Mouse (Mus musculus) myocyte (in vitro differentiated cells): ENCODE results near the gene Caskin2. TPM values are rescaled to one million over a fixed set of nuclear protein-coding genes. Genes with fewer than 3 reads are reported as not detected.

ENCODE experiments used
- H3K27me3 ChIP-seq: one replicate; pipeline ENCODE4 v1.6.1; 2011; ENCODE audit not compliant: control insufficient read depth, insufficient read depth, insufficient read length
- H3K36me3 ChIP-seq: one replicate; pipeline ENCODE4 v1.6.1; 2011; ENCODE audit not compliant: control insufficient read depth, insufficient read depth
- H3K4me2 ChIP-seq: one replicate; pipeline ENCODE4 v1.6.1; 2011; ENCODE audit warnings: low read depth, control low read depth
- H3K4me3 ChIP-seq: one replicate; pipeline ENCODE4 v1.5.1; 2011; ENCODE audit warnings: mild to moderate bottlenecking, control low read depth, moderate library complexity
- H3K79me2 ChIP-seq: one replicate; pipeline ENCODE4 v1.6.1; 2011; ENCODE audit not compliant: control insufficient read depth, insufficient read depth
- H3ac ChIP-seq: one replicate; pipeline ENCODE4 v1.6.1; 2011; ENCODE audit not compliant: control insufficient read depth, insufficient read length
- CEBPB ChIP-seq: IDR thresholded peaks from 2 replicates; pipeline ENCODE4 v1.6.1; 2011; ENCODE audit warnings: mild to moderate bottlenecking, moderate library complexity; ENCODE audit not compliant: poor library complexity, insufficient read depth, severe bottlenecking
- E2F4 ChIP-seq: IDR thresholded peaks from one replicate; pipeline ENCODE4 v1.6.1; 2011; ENCODE audit warnings: mild to moderate bottlenecking, control low read depth, moderate library complexity; ENCODE audit not compliant: insufficient read depth
- MAX ChIP-seq: IDR thresholded peaks from one replicate; pipeline ENCODE4 v1.6.1; 2011; ENCODE audit warnings: low read depth, mild to moderate bottlenecking, control low read depth
- MYOD1 ChIP-seq, 3 experiments: IDR thresholded peaks; one replicate each; pipeline ENCODE4 v1.6.1; 2011; ENCODE audit warnings: control low read depth in 2 of 3, low read depth in 2 of 3, mild to moderate bottlenecking in 2 of 3, moderate library complexity in 1 of 3; ENCODE audit not compliant: insufficient read length in 2 of 3, control insufficient read depth in 1 of 3
- MYOG ChIP-seq, 3 experiments: IDR thresholded peaks; one replicate each; pipeline ENCODE4 v1.6.1; 2011; ENCODE audit warnings: control low read depth in 2 of 3, low read depth in 2 of 3, mild to moderate bottlenecking in 2 of 3; ENCODE audit not compliant: insufficient read length in 2 of 3, control insufficient read depth in 1 of 3, insufficient read depth in 1 of 3
- POLR2A ChIP-seq: IDR thresholded peaks from one replicate; pipeline ENCODE4 v1.6.1; 2011; ENCODE audit warnings: low read depth, mild to moderate bottlenecking, control low read depth, moderate library complexity; ENCODE audit not compliant: insufficient read length
- POLR2AphosphoS2 ChIP-seq: IDR thresholded peaks from one replicate; pipeline ENCODE4 v1.6.1; 2011; ENCODE audit warnings: low read depth, control low read depth; ENCODE audit not compliant: insufficient read length
- REST ChIP-seq: IDR thresholded peaks from one replicate; pipeline ENCODE4 v1.6.1; 2011; ENCODE audit warnings: mild to moderate bottlenecking, control low read depth, moderate library complexity; ENCODE audit not compliant: insufficient read depth, insufficient read length
- SRF ChIP-seq: IDR thresholded peaks from one replicate; pipeline ENCODE4 v1.6.1; 2011; ENCODE audit warnings: low read depth; ENCODE audit not compliant: control insufficient read depth, insufficient read length
- TCF12 ChIP-seq: IDR thresholded peaks from one replicate; pipeline ENCODE4 v1.6.1; 2011; ENCODE audit warnings: mild to moderate bottlenecking, control low read depth; ENCODE audit not compliant: poor library complexity, insufficient read depth, severe bottlenecking
- TCF3 ChIP-seq: IDR thresholded peaks from one replicate; pipeline ENCODE4 v1.6.1; 2011; ENCODE audit warnings: low read depth, control low read depth; ENCODE audit not compliant: insufficient read length
- USF1 ChIP-seq: IDR thresholded peaks from one replicate; pipeline ENCODE4 v1.6.1; 2011; ENCODE audit warnings: low read depth, mild to moderate bottlenecking, control low read depth, moderate library complexity
- polyA plus RNA-seq: library from polyadenylated mRNA; unstranded; fragments of >200 nt; fragmentation: generic; extraction: Trizol; gene quantifications from one replicate; pipeline ENCODE4 v1.2.1, GENCODE M21; 2012; ENCODE audit warnings: missing spikeins

Caskin2 gene
- polyA plus RNA-seq, 1 experiment: 8.0 TPM

- TF ChIP-seq REST (no peak), POLR2AphosphoS2 (no peak), MYOD1 (IDR thresholded peaks at IDR 0.05; ENCODE audit: control insufficient read depth in 1 of 3, insufficient read length in 2 of 3, low read depth in 2 of 3) (no peak), USF1 (no peak), TCF3 (no peak), POLR2A (no peak), SRF (no peak), MAX (no peak)
- H3K4me3 ChIP-seq: no peak overlapping the region
- no peaks in the 10 kb centered on the region for H3K36me3 ChIP-seq
- no peak overlapping the region for H3K4me2 ChIP-seq
- H3K79me2 ChIP-seq: no peaks in the 10 kb centered on the region
- H3K27me3 ChIP-seq: no peaks in the 10 kb centered on the region
- no peak overlapping the region for H3ac ChIP-seq
These were observed 7.3 kb downstream of the Caskin2 start for GRCm38 (mm10) chr11:115806154-115806553.

GRCm38 (mm10) chr11:115805005-115805404, 8.4 kb downstream of the Caskin2 start:
- Histone ChIP-seq H3K4me2 (no peak overlapping the region), H3K4me3 (no peak overlapping the region), H3ac (no peak overlapping the region), H3K79me2 (no peaks in the 10 kb centered on the region), H3K36me3 (no peaks in the 10 kb centered on the region), H3K27me3 (no peaks in the 10 kb centered on the region)
- no peak for TF ChIP-seq E2F4
- TF ChIP-seq TCF3: no peak
- TF ChIP-seq MAX: no peak
- TF ChIP-seq MYOD1 (IDR thresholded peaks at IDR 0.05; ENCODE audit: control insufficient read depth in 1 of 3, insufficient read length in 2 of 3, low read depth in 2 of 3): no peak
- no peak for TF ChIP-seq USF1
- TF ChIP-seq TCF12: no peak
- no peak for TF ChIP-seq CEBPB
- TF ChIP-seq REST: no peak
- TF ChIP-seq POLR2A: no peak
- TF ChIP-seq MYOG (IDR thresholded peaks at IDR 0.05; ENCODE audit: control insufficient read depth in 1 of 3, insufficient read depth in 1 of 3, insufficient read length in 2 of 3, low read depth in 2 of 3): no peak
- no peak for TF ChIP-seq SRF
- no peak for TF ChIP-seq POLR2AphosphoS2

GRCm38 (mm10) chr11:115803072-115803709, 10.2 kb downstream of the Caskin2 start:
- Histone ChIP-seq H3K4me3 (no peak overlapping the region), H3K4me2 (no peak overlapping the region), H3ac (no peak overlapping the region), H3K36me3 (no peaks in the 10 kb centered on the region), H3K79me2 (no peaks in the 10 kb centered on the region), H3K27me3 (no peaks in the 10 kb centered on the region)
- no peak for TF ChIP-seq POLR2A
- no peak for TF ChIP-seq POLR2AphosphoS2
- no peak for TF ChIP-seq TCF3
- TF ChIP-seq TCF12: no peak
- no peak for TF ChIP-seq USF1
- no peak for TF ChIP-seq MAX
- no peak for TF ChIP-seq CEBPB
- peak in 1 of 3 experiments; percentile 58 for TF ChIP-seq MYOG (IDR thresholded peaks at IDR 0.05; ENCODE audit: control insufficient read depth in 1 of 3, insufficient read depth in 1 of 3, insufficient read length in 2 of 3, low read depth in 2 of 3)
- no peak for TF ChIP-seq SRF
- TF ChIP-seq REST: no peak
- TF ChIP-seq E2F4: no peak
- peak in 1 of 3 experiments; percentile 49 for TF ChIP-seq MYOD1 (IDR thresholded peaks at IDR 0.05; ENCODE audit: control insufficient read depth in 1 of 3, insufficient read length in 2 of 3, low read depth in 2 of 3)

GRCm38 (mm10) chr11:115800981-115801380, 12.5 kb downstream of the Caskin2 start:
- H3K27me3 ChIP-seq: no peaks in the 10 kb centered on the region
- H3ac ChIP-seq: no peak overlapping the region
- no peaks in the 10 kb centered on the region for H3K36me3 ChIP-seq
- no peak for TF ChIP-seq TCF3
- TF ChIP-seq MYOD1 (IDR thresholded peaks at IDR 0.05; ENCODE audit: control insufficient read depth in 1 of 3, insufficient read length in 2 of 3, low read depth in 2 of 3): no peak
- no peak for TF ChIP-seq MAX
- no peak for TF ChIP-seq REST
- no peak for TF ChIP-seq E2F4
- no peak for TF ChIP-seq POLR2A
- TF ChIP-seq MYOG (IDR thresholded peaks at IDR 0.05; ENCODE audit: control insufficient read depth in 1 of 3, insufficient read depth in 1 of 3, insufficient read length in 2 of 3, low read depth in 2 of 3): no peak
- no peak for TF ChIP-seq CEBPB
- TF ChIP-seq POLR2AphosphoS2: no peak
- no peak for TF ChIP-seq SRF
- no peaks in the 10 kb centered on the region for H3K79me2 ChIP-seq
- no peak overlapping the region for H3K4me3 ChIP-seq
- H3K4me2 ChIP-seq: no peak overlapping the region

GRCm38 (mm10) chr11:115797665-115798064, 15.8 kb downstream of the Caskin2 start:
- Histone ChIP-seq H3ac (no peak overlapping the region), H3K27me3 (no peaks in the 10 kb centered on the region), H3K4me2 (no peak overlapping the region), H3K36me3 (no peaks in the 10 kb centered on the region), H3K79me2 (no peaks in the 10 kb centered on the region), H3K4me3 (no peak overlapping the region)
- peak; percentile 75 for TF ChIP-seq POLR2AphosphoS2
- TF ChIP-seq MYOD1 (IDR thresholded peaks at IDR 0.05; ENCODE audit: control insufficient read depth in 1 of 3, insufficient read length in 2 of 3, low read depth in 2 of 3): no peak
- no peak for TF ChIP-seq E2F4
- TF ChIP-seq USF1: no peak
